Mouse (Mus musculus): ENCODE results near the gene Spryd3.

GRCm38 (mm10) chr15:102099260-102099659, 36.8 kb downstream of the Spryd3 start:
- TF ChIP-seq POLR2A (IDR thresholded peaks at IDR 0.05; ENCODE audit: low read depth, low read length) (no peak), CTCF (IDR thresholded peaks at IDR 0.05; ENCODE audit: borderline replicate concordance, insufficient read depth, low read length) (no peak)

Measured in embryonic fibroblast, embryonic 13.5 days (primary cell).